Mouse (Mus musculus) E14TG2a.4 (cell line): ENCODE results near the gene Gm6904.
"Not testable (repeated sequence)": the region's sequence is repeated elsewhere in the genome, so short reads cannot be mapped to it uniquely, and the experiment has no call there.

Source experiments
- CTCF ChIP-seq: conservative IDR thresholded peaks from 2 replicates; pipeline ENCODE4 v1.5.1; 2014; ENCODE audit warnings: low read length
- POU5F1 ChIP-seq: IDR thresholded peaks from 2 replicates; pipeline ENCODE4 v1.6.1; 2014; ENCODE audit warnings: low read length, borderline replicate concordance

DNA sequence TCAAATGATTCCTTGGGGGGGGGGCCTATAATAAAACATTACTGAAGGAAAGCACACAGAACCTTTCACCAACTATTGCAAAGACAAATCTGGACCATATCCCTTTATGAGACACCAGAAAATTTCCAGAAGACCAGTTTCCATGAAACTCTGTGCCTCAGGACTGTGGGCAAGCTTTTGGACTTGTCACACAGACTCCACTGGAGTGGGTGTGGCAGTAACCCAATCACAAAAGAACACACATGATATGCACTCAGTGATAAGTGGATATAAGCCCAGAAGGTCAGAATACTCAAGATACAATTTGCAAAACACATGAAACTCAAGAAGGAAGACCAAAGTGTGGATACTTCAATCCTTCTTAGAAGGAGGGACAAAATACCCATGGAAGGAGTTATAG, 31.8 kb upstream of the Gm6904 start:
- TF ChIP-seq CTCF, POU5F1: not testable (repeated sequence)
